Mouse (Mus musculus) stomach, postnatal 0 days (tissue): ENCODE results near the gene Cdk2ap1.
"Not testable (repeated sequence)": the region's sequence is repeated elsewhere in the genome, so short reads cannot be mapped to it uniquely, and the experiment has no call there.

Source experiments
- CTCF ChIP-seq: IDR thresholded peaks from 2 replicates; pipeline ENCODE4 v1.5.1; 2016; ENCODE audit warnings: antibody characterized with exemption, low read depth, mild to moderate bottlenecking, moderate library complexity
- EP300 ChIP-seq: optimal IDR thresholded peaks from 2 replicates; pipeline ENCODE3; 2016; ENCODE audit warnings: antibody characterized with exemption

DNA sequence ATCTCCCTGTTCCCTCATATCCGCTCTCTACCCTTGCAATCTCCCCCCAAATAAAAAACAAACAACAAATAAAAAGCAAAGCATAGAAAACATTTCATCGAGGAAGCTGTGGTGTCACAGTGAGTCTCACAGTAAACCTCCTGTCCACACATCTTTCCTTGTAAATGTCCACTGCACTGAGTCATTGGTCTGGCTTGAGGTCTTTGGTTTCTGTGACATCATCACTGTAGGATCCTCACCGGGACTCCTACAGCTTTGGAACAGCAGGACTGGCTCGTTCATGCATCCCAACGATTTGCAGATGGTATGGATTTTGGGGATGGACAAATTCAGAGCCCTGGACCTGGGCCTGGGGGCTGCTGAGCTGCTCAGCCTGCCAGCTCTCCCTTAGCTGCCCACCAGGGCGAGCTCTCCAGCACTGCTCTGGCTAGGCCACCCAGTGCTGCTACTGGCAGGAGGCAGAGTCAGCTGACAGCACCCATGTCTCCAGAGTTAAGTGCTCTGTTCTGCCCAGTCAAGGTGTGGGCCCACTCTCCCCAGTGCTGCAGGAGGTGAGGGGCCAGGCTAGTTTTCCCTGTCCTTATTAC is 21.0 kb downstream of the Cdk2ap1 start:
- TF ChIP-seq CTCF, result peak; percentile 41
- not testable (repeated sequence) for TF ChIP-seq EP300
